Mouse (Mus musculus) urinary bladder, adult 18-20 months (tissue): ENCODE results near the gene Tubgcp2.

Source experiments
- DNase-seq, 2 experiments: peaks; one replicate each; pipeline ENCODE4 v3.0.0; 2022; ENCODE audit warnings: low spot score in 2 of 2, mixed read lengths in 2 of 2

Gene Tubgcp2

DNA sequence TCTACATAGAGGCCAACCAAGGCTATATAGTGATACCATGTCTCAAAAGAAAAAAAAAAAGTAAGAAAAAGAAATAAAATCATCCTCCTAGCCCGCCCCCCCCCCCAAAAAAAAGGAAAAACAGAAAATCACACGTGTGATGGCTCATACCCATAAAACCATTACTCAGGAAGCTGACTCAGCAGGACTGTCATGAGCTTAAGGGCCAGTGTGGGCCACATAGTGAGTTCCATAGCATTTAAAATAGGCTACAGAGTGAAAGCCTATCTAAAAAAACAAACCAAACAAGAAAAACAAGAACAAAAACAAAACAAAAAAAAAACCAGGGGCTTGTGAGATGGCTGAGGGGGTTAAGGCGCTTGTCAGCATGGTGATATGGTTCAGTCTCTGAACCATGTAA, 55.7 kb downstream of the Tubgcp2 start:
- DNase-seq, result no peak

DNA sequence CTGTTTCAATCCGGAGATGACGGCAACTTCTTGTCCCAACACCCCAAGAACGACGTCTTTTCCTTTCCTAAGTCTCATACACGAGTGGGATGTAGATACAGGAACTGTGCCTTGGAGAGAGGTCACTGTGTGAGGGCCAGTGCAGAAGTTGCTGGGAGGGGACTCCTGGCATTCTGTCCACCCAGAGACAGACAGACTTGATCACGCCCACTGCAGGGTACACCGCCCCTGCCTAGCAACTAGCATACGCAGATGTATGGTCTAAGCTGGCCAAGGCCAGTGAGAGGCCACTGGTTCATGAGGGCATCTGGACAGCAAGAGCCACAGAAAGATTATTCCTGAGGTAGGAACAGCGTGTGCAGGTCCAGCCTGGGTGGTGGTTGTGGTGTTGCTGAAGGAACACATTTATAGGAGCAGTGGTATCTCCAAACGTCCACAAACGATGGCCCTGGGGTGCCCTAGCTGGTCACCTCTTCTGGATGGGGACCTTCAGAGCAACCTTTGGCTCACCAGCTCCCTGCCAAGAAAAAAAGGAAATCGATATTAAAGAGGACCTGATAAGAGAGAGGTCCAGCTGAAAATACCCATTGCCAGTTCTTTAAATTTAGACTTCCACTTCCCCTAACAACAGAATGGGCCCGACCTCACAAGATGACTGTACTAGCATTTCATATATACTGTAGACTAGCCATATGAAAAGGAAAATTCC, 57.3 kb downstream of the Tubgcp2 start:
- no peak for DNase-seq

DNA sequence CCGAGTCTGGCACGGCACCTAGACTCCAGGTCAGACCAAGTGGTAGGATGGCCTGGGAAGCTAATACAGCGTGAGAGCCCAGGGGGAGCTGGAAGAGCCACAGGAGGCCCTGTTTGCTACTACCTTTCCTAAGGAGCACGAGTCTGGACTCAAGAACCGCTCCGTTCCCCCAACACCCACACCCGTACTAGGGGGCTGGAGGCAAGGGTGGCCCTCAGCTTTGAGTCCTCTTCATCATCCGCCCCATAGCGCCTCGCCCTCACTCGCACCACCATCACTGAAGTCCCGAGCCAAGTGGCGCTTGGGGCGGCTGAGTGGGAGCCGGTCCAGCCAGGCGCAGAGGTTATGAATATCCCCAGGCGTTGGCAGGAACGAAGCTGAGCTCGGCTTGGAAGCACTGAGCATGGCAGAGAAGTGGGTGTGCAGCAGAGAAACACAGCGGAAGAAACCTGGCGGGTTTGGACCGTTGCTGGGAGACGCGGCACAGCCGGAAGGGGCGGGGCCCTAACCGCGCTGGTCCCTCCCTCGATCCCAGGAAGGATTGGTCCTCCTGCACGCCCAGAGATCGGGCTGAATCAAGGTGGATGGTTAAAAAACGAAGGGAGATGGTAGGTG, 58.1 kb downstream of the Tubgcp2 start, which contains the start of gene 6430531B16Rik:
6430531B16Rik (minus strand) TSS at position 478 of the 615 bp plus-strand sequence.
- DNase-seq, result peak; percentile 73 to 81

DNA sequence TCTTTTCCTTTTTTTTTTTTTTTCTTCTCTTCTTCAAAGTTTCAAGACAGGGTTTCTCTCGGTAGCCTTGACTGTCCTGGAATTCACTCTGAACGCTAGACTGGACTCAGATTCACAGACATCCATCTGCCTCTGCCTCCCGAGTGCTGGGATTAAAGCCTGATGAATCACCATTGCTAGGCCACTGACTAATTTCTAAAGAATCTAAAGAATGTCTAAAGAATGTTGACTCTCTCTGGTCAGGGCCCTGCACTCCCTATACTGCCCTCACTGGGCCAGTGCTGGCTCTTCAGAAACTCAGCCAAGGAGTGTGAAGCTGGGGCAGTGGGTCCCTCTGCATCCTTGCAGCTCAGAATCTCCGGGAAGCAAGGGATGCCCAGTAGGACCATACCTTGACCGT, 61.0 kb downstream of the Tubgcp2 start:
- no peak for DNase-seq

DNA sequence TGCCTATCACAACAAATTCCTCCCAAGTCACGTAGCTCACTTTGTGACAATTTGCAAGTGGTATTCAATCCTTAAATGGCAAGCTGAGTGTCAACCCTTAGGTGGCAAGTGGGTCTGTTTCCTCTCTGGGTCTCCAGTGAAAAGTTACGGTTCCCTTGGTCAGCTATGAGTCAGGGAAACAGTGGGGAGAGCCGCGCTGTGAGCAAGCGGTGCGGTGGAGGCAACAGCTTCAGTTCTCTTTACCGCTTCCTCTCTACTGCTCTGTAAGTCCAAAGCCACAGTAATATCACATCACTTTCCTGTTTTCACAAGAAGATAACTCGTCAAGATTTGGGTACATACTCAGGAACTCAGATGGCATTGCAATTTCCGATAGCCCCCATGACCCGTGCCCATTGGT, 62.2 kb downstream of the Tubgcp2 start:
- no peak for DNase-seq

DNA sequence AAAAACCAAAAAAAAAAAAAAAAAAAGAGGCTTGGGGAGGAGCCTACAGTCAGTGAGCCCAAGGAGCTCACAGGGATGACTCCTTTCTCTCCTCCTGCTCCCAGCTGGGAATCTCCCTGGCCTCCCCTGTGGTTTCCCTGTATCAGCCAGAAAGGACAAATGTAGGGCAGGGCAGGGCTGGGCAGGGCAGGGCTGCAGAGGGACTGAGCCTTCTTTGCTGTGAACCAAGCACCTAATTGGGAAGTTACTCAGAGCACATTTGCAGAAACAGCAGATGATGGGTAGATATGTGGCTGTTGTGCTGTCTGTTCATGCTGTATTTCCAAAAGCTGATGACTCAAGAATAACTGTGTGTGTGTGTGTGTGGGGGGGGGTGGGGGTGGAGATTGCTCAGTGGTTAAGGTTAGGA, 63.5 kb downstream of the Tubgcp2 start:
- no peak for DNase-seq

DNA sequence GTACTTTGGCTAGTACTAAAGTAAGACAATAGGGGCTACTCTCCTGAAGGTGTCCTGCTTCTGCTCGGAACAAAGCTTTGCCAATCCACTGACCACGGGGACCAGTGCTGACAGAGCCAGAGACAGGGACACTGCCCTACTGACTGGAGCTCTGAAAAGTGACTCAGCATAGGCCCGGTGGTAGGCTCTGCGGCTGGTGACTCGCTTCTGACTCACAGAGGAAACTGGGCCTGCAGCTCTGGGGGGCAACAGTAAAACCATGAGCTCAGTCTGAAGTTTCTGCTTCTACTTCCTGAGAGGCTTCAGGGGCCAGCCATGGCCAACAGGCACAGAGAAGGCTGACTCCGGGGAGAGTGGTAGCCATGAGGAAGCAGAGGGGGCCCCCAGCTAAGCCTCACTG, 65.0 kb downstream of the Tubgcp2 start:
- DNase-seq, result peak; percentile 29 to 50

DNA sequence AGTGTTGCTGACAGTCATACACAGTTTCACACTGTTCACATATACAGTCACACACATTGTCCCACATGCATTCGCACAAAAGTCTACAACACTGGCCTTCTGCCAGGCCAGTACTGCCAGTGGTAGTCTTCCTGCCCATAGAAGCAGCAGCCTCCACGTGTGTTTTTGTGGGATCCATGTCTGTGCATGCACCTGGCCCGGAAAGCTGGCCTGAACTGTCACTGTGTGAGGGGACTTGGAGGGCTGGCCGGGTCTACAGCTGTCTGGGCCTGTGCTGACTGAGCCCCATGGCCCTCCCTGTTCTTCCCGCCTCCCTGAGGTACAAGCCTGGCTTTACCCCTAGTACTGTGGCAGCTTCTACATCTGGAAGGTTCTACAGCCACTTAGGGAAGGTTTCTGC, 65.5 kb downstream of the Tubgcp2 start:
- DNase-seq, result peak in 1 of 2 experiments; percentile 29

DNA sequence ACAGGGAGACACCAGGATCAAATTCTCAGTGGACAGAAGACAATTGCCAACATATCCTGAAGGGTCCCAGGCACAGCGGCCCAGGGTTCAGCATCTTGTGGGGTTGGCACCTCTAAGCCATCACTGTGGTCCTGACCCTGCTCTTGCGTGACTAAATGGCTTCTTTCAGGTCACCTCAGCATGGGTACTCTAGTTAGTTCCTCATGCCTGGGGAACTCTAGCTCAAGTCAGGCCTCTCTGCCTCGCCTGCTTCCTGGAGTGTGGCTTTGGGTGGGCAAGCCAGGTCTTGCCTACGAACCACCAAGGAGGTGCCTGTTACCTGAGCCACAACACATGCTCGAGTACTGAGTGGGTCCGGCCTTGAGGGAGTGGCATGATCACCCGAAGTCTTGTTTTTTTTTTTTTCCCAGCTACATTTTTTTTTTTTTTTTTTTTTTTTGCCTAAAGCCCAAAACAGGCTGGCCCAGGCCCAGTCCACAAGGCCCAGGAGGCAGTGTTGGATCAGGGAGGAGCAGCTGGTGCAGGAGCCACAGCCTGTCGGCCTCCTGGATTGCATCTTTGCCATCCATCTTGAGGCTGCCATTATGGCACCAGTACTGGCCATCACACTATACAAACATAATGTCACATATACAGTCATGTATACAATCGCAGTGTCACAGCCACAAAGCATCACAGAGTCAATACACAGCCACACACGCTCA, 66.1 kb downstream of the Tubgcp2 start:
- DNase-seq, result peak; percentile 31 to 68

DNA sequence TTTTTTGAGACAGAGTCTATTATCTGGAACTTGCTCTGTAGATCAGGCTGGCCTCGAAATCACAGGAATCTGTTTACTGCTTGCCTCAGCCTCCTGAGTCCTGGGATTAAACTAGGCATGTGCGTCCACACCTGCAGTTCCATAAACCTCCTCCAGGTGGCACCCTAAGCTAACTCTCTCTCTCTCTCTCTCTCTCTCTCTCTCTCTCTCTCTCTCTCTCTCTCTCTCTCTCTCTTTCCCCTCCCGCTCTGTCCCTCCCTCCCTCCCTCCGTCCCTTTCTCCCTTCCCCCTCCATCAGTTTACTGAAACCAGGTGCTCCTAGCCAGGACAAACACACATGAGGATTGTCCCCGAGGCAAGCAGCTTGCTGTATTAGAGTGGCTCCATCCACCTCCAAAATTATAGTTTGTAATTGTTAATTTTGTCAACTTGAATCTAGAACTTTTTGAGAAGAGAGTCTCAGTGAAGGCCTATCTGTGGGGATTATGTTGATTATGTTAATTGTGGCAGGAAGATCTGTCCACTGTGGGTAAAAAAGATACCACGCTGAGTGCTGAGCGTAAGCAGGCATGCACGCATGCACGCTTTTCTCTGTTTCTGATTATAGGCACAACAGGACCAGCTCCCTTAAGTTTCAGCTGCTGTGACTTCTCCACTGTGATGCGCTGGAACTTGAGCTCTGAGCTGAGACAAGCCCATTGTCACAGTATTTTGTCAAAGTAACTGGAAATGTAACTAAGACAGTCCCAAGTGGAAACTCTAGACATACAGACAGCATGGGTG, 66.9 kb downstream of the Tubgcp2 start:
- peak; percentile 68 to 69 for DNase-seq

DNA sequence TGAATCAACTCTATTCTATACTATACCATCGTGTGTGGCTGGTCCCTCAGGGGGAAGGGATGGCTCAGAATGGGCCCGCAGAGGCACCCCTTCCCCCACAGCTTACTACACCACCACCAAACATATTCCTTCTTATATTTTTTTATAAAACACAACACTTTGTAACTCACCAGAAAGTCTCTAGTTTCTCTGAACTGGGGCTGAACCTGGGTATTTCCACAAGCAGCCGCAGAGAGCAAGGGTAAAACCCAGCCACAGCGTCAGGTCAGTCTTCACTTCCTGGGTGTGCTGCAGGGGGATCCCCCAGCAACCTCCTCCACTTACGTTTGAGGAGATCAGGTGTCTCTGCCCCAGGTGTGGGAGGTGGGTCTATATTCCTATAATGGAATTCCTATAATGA, 68.0 kb downstream of the Tubgcp2 start:
- DNase-seq, result no peak

DNA sequence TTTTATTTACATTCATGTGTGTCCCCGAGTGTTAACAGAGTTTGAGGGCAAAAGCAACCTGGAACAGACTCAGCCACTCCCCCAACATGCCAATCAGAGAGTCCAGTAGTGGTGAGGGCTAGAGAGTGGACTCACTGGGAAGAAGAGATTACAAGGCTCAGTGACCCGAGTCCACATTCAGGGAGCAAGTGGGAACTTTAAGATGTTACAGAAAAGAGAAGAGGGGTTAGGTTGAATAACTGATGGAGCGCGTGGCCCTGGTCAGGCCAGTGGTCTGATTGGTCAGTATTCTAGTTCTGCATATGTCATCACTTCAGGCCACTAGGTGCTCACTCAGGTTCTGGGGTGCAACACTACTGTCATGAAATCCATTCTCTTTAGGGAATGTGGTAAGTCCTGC, 69.3 kb downstream of the Tubgcp2 start:
- no peak for DNase-seq

DNA sequence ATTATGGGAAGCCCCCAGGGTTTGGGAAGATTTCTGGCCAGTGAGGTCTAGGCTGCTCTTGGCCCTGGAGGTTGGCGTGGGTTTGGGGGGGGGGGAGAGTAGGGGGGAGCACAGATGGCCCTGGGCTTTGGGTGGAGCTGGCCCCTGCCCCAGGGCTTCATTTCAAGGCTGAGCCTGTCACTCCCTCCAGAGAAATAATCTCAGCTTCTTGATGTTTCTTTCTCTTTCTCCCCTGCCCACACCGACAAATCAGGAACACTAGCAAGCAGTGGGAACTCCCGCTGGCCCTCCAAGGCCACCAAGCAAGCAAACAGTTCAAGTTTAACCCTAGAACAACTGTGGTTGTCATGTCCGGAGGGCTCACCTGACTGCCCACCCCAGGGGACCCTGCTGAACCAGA, 72.7 kb downstream of the Tubgcp2 start:
- no peak for DNase-seq

DNA sequence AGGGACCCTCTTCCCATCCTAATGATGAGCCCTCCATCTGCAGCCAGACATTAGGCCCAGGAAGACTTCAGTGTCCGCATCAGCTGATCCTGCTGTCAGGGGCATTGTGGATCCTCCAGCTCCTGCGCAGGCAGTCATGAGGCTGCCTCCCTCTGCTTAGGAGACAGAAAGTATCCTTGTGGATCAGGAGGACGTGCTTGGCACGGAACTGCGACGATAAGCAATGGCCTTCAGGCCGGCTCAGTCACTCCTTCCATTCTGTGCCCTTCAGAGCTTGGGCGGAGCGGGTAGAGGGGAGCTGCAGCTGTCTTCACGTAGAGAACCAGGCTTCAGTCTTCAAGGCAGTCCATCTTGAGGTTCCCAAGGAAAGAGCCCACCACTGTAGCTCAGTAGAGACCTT, 75.3 kb downstream of the Tubgcp2 start:
- DNase-seq, result no peak

DNA sequence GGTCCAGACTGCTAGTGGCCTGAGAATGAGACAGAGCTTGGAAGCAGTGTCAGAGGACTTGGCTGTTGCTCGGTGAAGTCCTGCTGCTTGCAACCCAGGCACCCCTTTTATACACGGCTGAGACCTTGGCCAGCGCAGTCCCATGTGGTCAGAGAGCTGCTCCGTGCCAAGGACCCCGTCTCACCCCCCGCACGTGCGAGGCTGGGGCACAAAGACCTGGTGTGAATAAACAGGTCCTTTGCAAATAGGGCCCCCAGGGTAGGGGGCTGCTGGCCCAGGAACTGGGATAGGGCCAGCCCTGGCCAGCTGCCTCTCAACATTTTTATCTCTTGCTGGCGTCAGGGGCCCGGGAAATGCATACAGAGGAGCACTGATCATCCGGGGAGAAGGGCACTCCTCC, 78.5 kb downstream of the Tubgcp2 start:
- no peak for DNase-seq

DNA sequence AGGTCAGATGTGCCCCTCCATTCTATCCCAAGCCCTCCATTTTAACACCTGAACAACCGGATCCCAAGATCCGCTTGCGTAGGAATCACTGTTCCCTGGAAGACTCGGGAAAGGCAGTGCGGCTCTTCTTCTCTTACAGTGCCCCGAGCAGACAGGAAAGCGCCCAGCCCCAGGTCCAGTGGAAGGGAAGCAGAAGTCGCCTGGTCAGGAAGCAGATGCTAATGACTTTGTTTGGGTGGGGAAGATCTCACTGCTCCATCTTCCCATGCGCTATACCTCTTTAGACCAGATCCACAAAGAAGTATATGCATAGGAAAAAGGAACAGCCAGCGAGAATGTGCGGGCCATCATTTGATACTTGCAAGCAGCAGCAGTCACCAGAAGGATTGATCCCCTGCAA, 79.0 kb downstream of the Tubgcp2 start:
- no peak for DNase-seq

DNA sequence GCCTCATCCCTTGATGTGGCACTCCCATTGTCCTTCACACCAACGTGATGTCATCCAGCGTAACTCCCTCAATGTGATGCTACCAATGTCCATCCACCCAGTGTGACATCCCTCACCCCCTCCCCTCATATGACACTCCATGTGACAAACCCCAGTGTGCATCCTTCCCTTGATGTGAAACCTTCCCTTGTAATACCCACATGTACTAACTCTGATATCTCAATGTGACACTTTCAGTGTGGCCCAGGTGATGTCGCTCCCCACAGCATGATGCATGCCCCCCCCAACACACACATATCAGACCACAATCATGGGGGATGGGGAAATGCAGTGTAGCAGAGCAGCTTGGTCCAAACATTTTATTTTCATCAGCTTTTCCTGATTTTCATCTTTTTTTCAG, 79.8 kb downstream of the Tubgcp2 start:
- no peak for DNase-seq

DNA sequence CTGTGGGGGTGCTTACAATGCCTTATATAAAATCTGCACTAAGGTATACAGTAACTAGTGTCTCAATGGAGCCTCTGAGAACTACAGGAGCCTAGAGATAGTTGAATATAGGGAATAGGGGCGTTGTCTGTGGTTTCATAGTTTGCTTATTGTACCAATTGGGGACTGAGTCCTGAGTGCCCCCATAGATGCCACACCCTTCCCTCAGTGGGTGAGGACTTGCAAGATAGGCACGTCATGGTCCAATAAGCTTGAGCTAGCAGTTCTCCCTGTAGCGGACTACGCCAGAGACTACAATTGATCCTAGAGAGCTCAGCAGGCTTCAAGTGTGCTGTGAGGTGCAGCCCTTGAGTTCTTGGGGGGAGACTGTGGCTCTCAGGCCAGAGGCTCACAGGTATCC, 81.0 kb downstream of the Tubgcp2 start:
- no peak for DNase-seq

DNA sequence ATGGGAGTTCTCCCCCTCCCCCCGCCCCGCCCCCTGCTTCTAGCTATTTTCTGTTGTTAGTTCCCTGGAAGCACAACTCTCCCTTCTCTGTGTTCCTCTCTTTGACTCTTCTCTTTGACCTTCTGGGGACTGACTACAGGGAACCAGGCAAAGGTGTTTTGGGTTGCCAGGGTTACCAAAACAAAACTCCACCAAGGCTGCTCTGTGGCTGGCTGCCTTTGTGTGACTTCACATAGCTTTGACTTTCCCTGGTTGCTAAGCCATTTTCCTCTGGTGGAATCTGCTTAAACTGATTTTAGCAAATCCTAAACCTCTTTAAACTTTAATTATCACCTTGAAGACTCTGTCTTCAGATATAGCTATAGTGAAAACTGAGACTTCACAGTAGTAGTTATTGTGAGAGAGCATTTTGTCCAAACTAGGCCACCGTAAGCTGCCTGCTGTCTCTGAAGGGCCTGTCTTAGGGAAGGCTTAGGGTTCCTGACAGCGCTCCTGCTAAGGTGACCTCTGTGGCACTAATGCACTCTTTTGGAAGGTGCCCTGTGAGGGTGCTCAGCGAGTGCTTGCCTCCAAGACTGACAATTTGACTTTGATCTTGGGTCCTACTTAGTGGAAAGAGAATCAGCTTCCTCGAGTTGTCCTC, 84.4 kb downstream of the Tubgcp2 start:
- no peak for DNase-seq

DNA sequence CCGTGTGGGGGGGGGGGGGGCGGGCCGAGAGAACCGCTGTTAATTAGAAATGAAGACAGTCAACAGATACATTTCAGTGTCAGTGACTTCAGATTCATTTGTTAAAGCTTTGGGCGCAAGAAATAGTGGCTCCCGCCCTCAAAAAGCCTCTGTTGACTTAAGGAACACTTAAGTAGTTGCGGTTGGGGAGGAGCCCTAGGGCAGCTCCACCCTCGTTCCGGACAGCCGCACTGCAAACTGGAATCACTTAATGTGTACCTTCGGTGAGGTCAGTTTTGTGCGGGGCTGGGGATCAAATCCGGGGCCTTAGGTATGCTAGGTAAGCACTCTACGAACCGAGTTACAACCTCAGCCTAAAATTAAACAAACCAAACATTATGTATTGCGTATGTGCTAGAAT, 85.4 kb downstream of the Tubgcp2 start:
- DNase-seq, result no peak

DNA sequence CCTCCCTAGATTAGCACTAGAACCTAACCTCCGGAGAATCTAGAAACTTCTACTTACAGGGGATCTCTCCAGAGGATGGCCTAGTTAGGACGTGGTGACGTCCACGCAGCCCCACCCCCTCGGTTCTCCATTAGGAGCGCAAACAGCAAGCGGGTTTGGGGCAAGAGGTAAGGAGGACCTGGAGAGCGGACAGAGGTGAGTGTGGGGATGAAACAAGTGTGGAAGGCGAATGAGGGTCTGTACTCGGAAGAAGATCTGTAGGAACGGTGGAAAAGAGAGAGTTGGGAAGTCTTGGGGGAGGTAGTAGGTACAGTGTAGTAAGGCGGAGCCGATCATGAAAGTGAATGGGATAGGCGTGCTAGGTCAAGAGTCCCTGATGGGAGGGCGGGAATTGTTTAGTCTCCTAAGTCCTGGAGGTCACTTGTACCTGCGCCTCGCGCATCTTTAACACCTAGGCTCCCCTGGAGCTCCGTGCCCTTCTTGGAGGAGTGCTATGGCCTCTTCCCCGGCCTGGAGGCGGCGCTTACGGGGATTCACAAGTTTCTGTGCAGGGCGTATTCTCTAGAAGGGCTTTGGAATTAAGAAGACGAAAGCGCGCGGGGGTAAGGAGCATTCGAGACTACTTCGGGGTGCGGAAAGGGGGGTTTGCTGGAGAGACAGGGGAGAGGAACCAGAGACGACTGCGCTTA, 86.0 kb downstream of the Tubgcp2 start:
- DNase-seq, result peak; percentile 34 to 40
